Mouse (Mus musculus) inflammation-experienced regulatory T-cells (primary cell): ENCODE data around the gene Rgs16. TPM values are rescaled to one million over a fixed set of nuclear protein-coding genes. Genes with fewer than 3 reads are reported as not detected.

Experiments used
- polyA plus RNA-seq, 2 experiments: library from polyadenylated mRNA; unstranded; fragments of 100-300 nt; shearing (Covaris generic); gene quantifications; one replicate each; pipeline ENCODE4 v1.2.1; 2017

The Rgs16 gene
- 10 to 100 TPM; 20.7 to 61.4 TPM for polyA plus RNA-seq

DNA sequence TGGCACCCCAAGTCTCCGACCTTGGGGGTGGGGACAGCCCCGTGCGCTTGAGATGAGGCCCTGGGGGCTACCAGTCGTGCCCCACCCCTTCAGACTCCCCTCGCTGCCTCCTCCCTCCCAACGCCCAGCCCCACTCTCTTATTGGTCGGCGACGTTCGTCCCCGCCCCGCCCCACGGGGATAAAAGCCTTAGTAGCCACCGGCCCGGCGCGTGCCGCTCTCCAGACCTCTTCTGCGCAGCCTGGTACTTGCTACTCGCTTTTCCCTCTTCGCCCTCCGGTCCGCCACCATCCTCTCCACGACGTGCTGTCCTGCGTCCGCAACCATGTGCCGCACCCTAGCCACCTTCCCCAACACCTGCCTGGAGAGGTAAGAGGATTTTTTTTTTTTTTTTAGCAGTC is at the start of gene Rgs16:
Gene Rgs16 (plus strand): TSS at position 205 of the 400 bp plus-strand sequence.

DNA sequence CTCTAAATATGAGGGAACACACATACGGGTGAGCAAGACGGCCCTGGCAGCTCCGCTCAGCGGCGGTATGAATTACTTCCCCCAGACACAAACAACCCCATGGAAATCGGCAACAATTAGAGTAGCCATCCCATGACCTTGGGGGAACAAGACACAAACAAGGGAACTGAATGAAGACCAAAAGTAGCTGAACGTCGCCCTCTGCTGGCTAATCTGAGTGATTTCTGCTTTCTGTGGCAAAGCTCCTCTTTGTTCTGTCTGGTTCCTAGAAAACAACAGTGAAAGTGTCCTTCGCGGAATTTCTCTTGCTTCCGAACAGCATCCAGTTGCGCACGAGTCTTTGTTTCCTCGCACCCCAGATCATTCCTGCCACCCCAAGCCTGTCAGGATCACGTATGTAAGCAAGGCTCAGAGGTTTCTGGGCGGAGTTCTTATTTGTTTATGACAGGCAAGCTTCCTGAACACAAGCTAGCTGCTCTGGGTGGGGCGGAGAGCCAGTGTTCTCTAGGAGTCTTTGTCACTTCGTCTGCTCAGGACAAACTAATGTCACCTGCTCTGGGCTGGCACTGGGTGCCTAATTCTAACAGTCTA is 9.2 kb downstream of the Rgs16 start, which contains the start of gene Rnasel:
Gene Rnasel (plus strand): TSS at position 216 of the 591 bp plus-strand sequence.

Other genes starting within 250 kb of the Rgs16 start
- gene Npl, start 190.3 kb upstream of the Rgs16 start, polyA plus RNA-seq = under 1 TPM in 1 of 2 experiments, not detected in 1; 0.45 TPM
- gene Rgs8, start 87.3 kb upstream of the Rgs16 start, polyA plus RNA-seq = under 1 TPM; 0.19 to 0.72 TPM
- gene Rnasel, start 9.1 kb downstream of the Rgs16 start, polyA plus RNA-seq = 10 to 100 TPM; 19.9 to 24.7 TPM
- under 1 TPM; 0.13 to 0.82 TPM for gene Rgsl1, start 103.8 kb downstream of the Rgs16 start, polyA plus RNA-seq
- under 1 TPM; 0.08 to 0.54 TPM for gene Teddm1b, start 134.0 kb downstream of the Rgs16 start, polyA plus RNA-seq
- gene Teddm1a, start 151.4 kb downstream of the Rgs16 start, polyA plus RNA-seq = not detected
- 10 to 100 TPM; 28.4 to 51.1 TPM for gene Glul, start 159.6 kb downstream of the Rgs16 start, polyA plus RNA-seq
- under 1 TPM; 0.17 to 0.31 TPM for gene Teddm2, start 159.9 kb downstream of the Rgs16 start, polyA plus RNA-seq